Mouse (Mus musculus) frontal cortex, postnatal 14 days (tissue): Measurements from ENCODE around the gene Xpr1.

ENCODE experiments used
- DNase-seq, 2 experiments: peaks; one replicate each; pipeline ENCODE4 v3.0.0; 2022; ENCODE audit warnings: low spot score in 2 of 2

Gene Xpr1

GRCm38 (mm10) chr1:155416701-155417677, at the start of gene Xpr1:
Gene Xpr1 (minus strand): TSS chr1:155417415.
- peak; percentile 90 to 92 for DNase-seq

GRCm38 (mm10) chr1:155463442-155463841, 46.2 kb upstream of the Xpr1 start:
- no peak for DNase-seq

- no peak for DNase-seq
Observed at GRCm38 (mm10) chr1:155462582-155462981, 45.4 kb upstream of the Xpr1 start.

- DNase-seq = no peak
Observed at GRCm38 (mm10) chr1:155457532-155457931, 40.3 kb upstream of the Xpr1 start.

GRCm38 (mm10) chr1:155453180-155453579, 36.0 kb upstream of the Xpr1 start:
- DNase-seq = no peak

GRCm38 (mm10) chr1:155448932-155449331, 31.7 kb upstream of the Xpr1 start:
- no peak for DNase-seq

GRCm38 (mm10) chr1:155447277-155447676, 30.1 kb upstream of the Xpr1 start:
- DNase-seq = no peak

- no peak for DNase-seq
Observed at GRCm38 (mm10) chr1:155443115-155443514, 25.9 kb upstream of the Xpr1 start.

- DNase-seq = peak in 1 of 2 experiments; percentile 20
Observed at GRCm38 (mm10) chr1:155442521-155443001, 25.3 kb upstream of the Xpr1 start.

- DNase-seq = no peak
Observed at GRCm38 (mm10) chr1:155439551-155439950, 22.3 kb upstream of the Xpr1 start.

GRCm38 (mm10) chr1:155438525-155438924, 21.3 kb upstream of the Xpr1 start:
- no peak for DNase-seq

- DNase-seq = no peak
Observed at GRCm38 (mm10) chr1:155429304-155429703, 12.1 kb upstream of the Xpr1 start.

- no peak for DNase-seq
Observed at GRCm38 (mm10) chr1:155427126-155427865, 10.1 kb upstream of the Xpr1 start.

- no peak for DNase-seq
Observed at GRCm38 (mm10) chr1:155425743-155426315, 8.6 kb upstream of the Xpr1 start.

GRCm38 (mm10) chr1:155425285-155425684, 8.1 kb upstream of the Xpr1 start:
- no peak for DNase-seq

GRCm38 (mm10) chr1:155423801-155424200, 6.6 kb upstream of the Xpr1 start:
- DNase-seq = no peak

- DNase-seq = no peak
Observed at GRCm38 (mm10) chr1:155422022-155422421, 4.8 kb upstream of the Xpr1 start.

GRCm38 (mm10) chr1:155416147-155416700, 991 bp downstream of the Xpr1 start:
- DNase-seq = no peak

GRCm38 (mm10) chr1:155415421-155415820, 1.8 kb downstream of the Xpr1 start:
- no peak for DNase-seq

- no peak for DNase-seq
Observed at GRCm38 (mm10) chr1:155412705-155413104, 4.5 kb downstream of the Xpr1 start.

- no peak for DNase-seq
Observed at GRCm38 (mm10) chr1:155408577-155408966, 8.6 kb downstream of the Xpr1 start.
